Mouse (Mus musculus) midbrain, embryonic 16.5 days (tissue): ENCODE data around the gene Oas2. TPM values are rescaled to one million over a fixed set of nuclear protein-coding genes. Genes with fewer than 3 reads are reported as not detected.

ENCODE experiments used
- ATAC-seq: fragments of 200-750 bp; cut with Nextera tagmentation; 2 replicates; pipeline ENCODE4 v1.8.0; 2017; ENCODE audit warnings: moderate TSS enrichment
- H3K27ac ChIP-seq: fragments of 300-500 bp; sonication (generic); 2 replicates; pipeline ENCODE4 v1.5.1; 2014; ENCODE audit warnings: mild to moderate bottlenecking, low read length, mixed read lengths
- H3K27me3 ChIP-seq: fragments of 300-500 bp; sonication (generic); 2 replicates; pipeline ENCODE4 v1.6.1; 2014; ENCODE audit warnings: low read depth, low read length, mixed read lengths; ENCODE audit not compliant: control insufficient read depth, insufficient read depth
- H3K36me3 ChIP-seq: fragments of 300-500 bp; sonication (generic); 2 replicates; pipeline ENCODE4 v1.6.1; 2014; ENCODE audit warnings: mild to moderate bottlenecking, low read length, moderate library complexity, mixed read lengths; ENCODE audit not compliant: control insufficient read depth, insufficient read depth
- H3K4me1 ChIP-seq: fragments of 300-500 bp; sonication (generic); 2 replicates; pipeline ENCODE4 v1.6.1; 2014; ENCODE audit warnings: mild to moderate bottlenecking, low read length, mixed read lengths; ENCODE audit not compliant: control insufficient read depth, insufficient read depth
- H3K4me2 ChIP-seq: fragments of 300-500 bp; sonication (generic); 2 replicates; pipeline ENCODE4 v1.6.1; 2014; ENCODE audit warnings: mild to moderate bottlenecking, low read length, mixed read lengths
- H3K4me3 ChIP-seq: fragments of 300-500 bp; sonication (generic); 2 replicates; pipeline ENCODE4 v1.5.1; 2014; ENCODE audit warnings: low read depth, mild to moderate bottlenecking, low read length, moderate library complexity, mixed read lengths
- H3K9ac ChIP-seq: fragments of 300-500 bp; sonication (generic); 2 replicates; pipeline ENCODE4 v1.6.1; 2014; ENCODE audit warnings: low read depth, low read length, mixed read lengths
- H3K9me3 ChIP-seq: fragments of 300-500 bp; sonication (generic); replicated peaks from 2 replicates; pipeline ENCODE4 v1.6.1; 2014; ENCODE audit warnings: mild to moderate bottlenecking, low read length, mixed read lengths; ENCODE audit not compliant: control insufficient read depth, poor library complexity, severe bottlenecking
- WGBS: fragments of 180-500 bp; shearing (Covaris S2); extraction: QIAGEN DNeasy Blood & Tissue Kit; methylation state at CpG from one replicate; pipeline ENCODE4 v1.1.7; 2014; 5-methylcytosine and 5-hydroxymethylcytosine counted together
- polyA plus RNA-seq: library from polyadenylated mRNA; unstranded; fragments of >200 nt; fragmentation: Nextera tagmentation; extraction: Ambion mirVana; gene quantifications from 2 replicates; pipeline ENCODE4 v1.2.1, GENCODE M21; 2015

Oas2 gene
- polyA plus RNA-seq, 1 experiment from 2014 or later, result 0.14 TPM

DNA sequence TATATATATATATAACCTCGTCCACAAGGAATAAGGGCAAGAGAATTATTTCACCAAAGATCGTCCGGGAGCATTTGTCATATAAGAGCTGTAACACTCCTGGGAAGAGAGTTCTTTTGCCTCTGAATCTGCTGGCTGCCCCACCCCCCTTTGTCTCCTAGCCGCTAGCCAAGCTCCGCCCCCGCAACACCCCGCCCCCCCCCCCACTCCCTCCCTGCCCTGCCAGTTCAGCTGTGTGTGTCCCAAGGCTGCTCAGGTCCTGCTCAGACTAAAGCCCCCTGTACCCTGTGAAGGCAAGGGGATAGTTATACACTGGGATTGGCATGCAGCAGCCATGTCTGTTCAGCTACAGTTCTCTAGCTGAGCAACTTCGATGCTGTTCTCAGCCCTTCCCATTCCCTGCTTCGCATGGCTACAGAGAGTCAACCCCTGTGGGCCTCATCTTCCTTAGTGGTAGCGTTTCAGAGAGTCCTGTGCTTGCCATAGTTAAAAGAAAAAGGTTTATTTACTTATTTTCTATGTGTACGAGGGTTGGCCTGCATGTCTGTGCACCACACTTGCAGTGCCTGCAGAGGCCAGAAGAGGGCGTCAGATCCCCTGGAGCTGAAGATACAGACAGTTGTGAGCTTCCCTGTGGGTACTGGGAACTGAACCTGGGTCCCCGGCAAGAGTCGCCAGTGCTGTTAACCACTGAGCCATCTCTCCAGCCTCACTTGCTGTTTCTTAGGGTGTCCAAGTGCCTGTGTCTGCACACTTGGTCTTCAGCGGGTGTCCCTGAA lies 30.9 kb downstream of the Oas2 start:
- Histone ChIP-seq H3K4me2 (no peak overlapping the region), H3K9ac (no peak overlapping the region), H3K27ac (no peak overlapping the region), H3K36me3 (no peaks in the 10 kb centered on the region), H3K27me3 (no peaks in the 10 kb centered on the region), H3K4me1 (no peaks in the 10 kb centered on the region), H3K4me3 (no peak overlapping the region), H3K9me3 (no peaks in the 10 kb centered on the region; the same call in 1 of the 2 replicates)
- no peak for ATAC-seq
- WGBS, result 60% methylated on average over 14 of the region's 15 CpGs

DNA sequence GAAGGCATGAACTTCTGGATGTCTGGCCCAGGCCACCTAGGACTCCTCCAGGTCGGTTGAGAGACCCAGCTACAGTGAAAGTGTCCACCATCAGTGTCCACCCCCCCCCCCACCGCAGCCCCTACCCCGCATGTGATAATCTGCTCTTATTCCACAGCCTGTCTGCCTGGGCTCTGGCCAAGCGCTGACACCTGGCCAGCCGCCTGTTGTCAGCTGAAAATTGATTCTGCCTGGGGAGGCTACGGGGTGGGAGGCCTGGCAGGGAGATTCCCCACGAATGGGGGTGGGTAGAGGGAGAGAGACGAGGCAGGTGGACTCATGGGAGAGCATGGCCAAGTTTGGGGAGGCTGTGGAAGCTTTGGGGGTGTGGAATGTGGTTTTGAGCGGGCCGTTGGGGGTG lies 32.5 kb downstream of the Oas2 start:
- Histone ChIP-seq H3K4me1 (peaks cover 3% of the 10 kb centered on the region), H3K36me3 (no peaks in the 10 kb centered on the region), H3K9me3 (no peaks in the 10 kb centered on the region; the same call in 1 of the 2 replicates), H3K27me3 (no peaks in the 10 kb centered on the region), H3K4me3 (no peak overlapping the region), H3K9ac (no peak overlapping the region), H3K4me2 (no peak overlapping the region), H3K27ac (no peak overlapping the region)
- ATAC-seq, result no peak
- WGBS, result 84% methylated on average over 10 of the region's 10 CpGs

DNA sequence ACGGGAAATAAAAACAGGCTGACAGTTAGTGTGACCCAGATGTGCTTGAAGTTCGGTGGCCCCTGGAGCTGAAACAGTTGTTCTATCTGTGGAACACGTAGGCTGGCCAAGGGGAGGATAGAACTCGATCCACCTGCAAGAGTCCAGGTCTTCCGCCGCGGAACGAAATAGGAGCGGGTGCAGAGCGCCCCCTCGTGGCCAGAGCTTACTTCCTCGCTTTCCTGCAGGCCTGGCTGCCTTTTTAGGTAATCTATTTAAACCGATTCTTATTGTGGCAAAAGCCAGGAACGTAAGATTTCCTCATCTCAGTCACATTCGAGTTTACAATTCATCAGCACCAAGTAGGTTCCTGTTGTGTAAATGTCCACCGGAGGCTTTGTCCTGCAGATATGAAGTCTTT lies 35.3 kb downstream of the Oas2 start:
- ATAC-seq, result no peak
- H3K4me2 ChIP-seq, result peak overlapping the region; percentile 19; the same call in 1 of the 2 replicates

GRCm38 (mm10) chr5:120712721-120713120 lies 36.9 kb downstream of the Oas2 start:
- H3K9me3 ChIP-seq, result no peaks in the 10 kb centered on the region
- no peak overlapping the region for H3K4me3 ChIP-seq
- peaks cover 30% of the 10 kb centered on the region for H3K4me1 ChIP-seq
- H3K9ac ChIP-seq, result no peak overlapping the region
- no peaks in the 10 kb centered on the region for H3K36me3 ChIP-seq
- no peaks in the 10 kb centered on the region for H3K27me3 ChIP-seq
- no peak for ATAC-seq
- no peak overlapping the region for H3K4me2 ChIP-seq
- H3K27ac ChIP-seq, result no peak overlapping the region
- 61% methylated on average over 8 of the region's 8 CpGs for WGBS

More for the DNA sequence above, 35.3 kb downstream of the Oas2 start:
- Histone ChIP-seq H3K9me3 (no peaks in the 10 kb centered on the region), H3K36me3 (no peaks in the 10 kb centered on the region), H3K27ac (no peak overlapping the region), H3K4me1 (peaks cover 15% of the 10 kb centered on the region), H3K9ac (no peak overlapping the region), H3K4me3 (no peak overlapping the region), H3K27me3 (no peaks in the 10 kb centered on the region)
- WGBS, result 5% methylated on average over 16 of the region's 16 CpGs

DNA sequence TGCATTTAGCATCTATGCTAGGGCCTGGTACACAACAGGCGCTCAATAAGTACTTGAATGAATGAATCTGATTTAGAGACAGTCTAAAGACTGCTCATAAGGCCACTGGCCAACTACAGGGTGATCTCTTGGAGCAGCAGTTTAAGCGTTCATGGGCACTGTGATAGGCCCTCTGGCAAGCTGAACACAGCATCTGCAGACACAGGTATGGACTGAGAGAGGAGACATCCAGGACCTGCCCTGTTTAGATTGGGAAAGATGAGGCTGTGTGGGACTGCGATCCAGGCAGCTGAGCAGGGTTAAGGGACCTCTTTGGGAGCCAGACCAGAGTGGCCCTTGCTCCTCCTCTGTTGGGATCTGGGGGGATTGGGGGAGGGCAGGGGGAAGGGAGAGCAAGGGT lies 37.8 kb downstream of the Oas2 start, which contains the start of gene Dtx1:
TSS of gene Dtx1 (minus strand) at position 101 of the 400 bp plus-strand sequence.
- peak; percentile 30; the same call in 1 of the 2 replicates for ATAC-seq

GRCm38 (mm10) chr5:120711416-120711815 lies 38.2 kb downstream of the Oas2 start:
- 0% methylated on average over 29 of the region's 43 CpGs for WGBS
- H3K4me1 ChIP-seq, result peaks cover 43% of the 10 kb centered on the region

More for the DNA sequence above, 37.8 kb downstream of the Oas2 start, which contains the start of gene Dtx1:
- Histone ChIP-seq H3K9ac (peak within 1 kb of the TSS; percentile 99), H3K9me3 (no peaks in the 10 kb centered on the region), H3K4me3 (peak within 1 kb of the TSS; percentile 91), H3K27me3 (no peaks in the 10 kb centered on the region), H3K4me2 (peak within 1 kb of the TSS; percentile 95), H3K36me3 (no peaks in the 10 kb centered on the region), H3K4me1 (peaks cover 39% of the 10 kb centered on the region), H3K27ac (peak within 1 kb of the TSS; percentile 92)
- WGBS, result 36% methylated on average over 3 of the region's 3 CpGs

DNA sequence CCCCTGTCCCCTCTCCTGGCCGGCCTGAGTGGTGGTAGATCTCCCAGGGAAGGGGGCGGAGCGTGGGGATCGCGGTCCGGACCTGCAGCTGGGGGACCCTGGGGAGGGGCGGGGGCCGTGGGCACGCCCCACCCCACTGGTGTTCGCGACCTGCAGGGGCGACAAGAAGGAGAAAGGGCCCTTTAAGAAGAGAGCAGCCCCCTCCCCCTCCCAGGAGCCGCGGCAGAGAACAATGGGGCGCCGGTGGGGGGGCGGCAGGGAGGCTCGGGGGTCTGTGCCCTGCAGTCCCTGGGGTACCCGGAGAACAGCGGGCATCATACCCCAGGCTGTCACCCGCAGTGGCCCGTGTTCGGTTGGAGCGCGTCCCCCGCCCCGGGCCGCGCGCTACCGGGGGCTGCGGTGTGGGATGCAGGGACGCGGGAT lies 38.8 kb downstream of the Oas2 start:
- H3K9me3 ChIP-seq, result no peaks in the 10 kb centered on the region
- H3K4me2 ChIP-seq, result peak overlapping the region; percentile 95
- H3K36me3 ChIP-seq, result no peaks in the 10 kb centered on the region
- ATAC-seq, result peak; percentile 30
- H3K4me1 ChIP-seq, result peaks cover 47% of the 10 kb centered on the region
- peak overlapping the region; percentile 92 for H3K27ac ChIP-seq
- H3K27me3 ChIP-seq, result no peaks in the 10 kb centered on the region
- peak overlapping the region; percentile 99 for H3K9ac ChIP-seq
- H3K4me3 ChIP-seq, result peak overlapping the region; percentile 91
- under 1% methylated on average over 32 of the region's 34 CpGs for WGBS

More at GRCm38 (mm10) chr5:120711416-120711815, 38.2 kb downstream of the Oas2 start:
- no peaks in the 10 kb centered on the region for H3K27me3 ChIP-seq
- H3K4me2 ChIP-seq, result peak overlapping the region; percentile 95
- H3K9me3 ChIP-seq, result no peaks in the 10 kb centered on the region
- H3K27ac ChIP-seq, result peak overlapping the region; percentile 92
- peak overlapping the region; percentile 99 for H3K9ac ChIP-seq
- no peaks in the 10 kb centered on the region for H3K36me3 ChIP-seq
- peak overlapping the region; percentile 91 for H3K4me3 ChIP-seq
- peak; percentile 52 for ATAC-seq

- peak overlapping the region; percentile 91 for H3K4me3 ChIP-seq
- peak; percentile 46 for ATAC-seq
- no peaks in the 10 kb centered on the region for H3K36me3 ChIP-seq
- peak overlapping the region; percentile 92 for H3K27ac ChIP-seq
- H3K27me3 ChIP-seq, result no peaks in the 10 kb centered on the region
- 1% methylated on average over 40 of the region's 40 CpGs for WGBS
- H3K9ac ChIP-seq, result peak overlapping the region; percentile 99
- no peaks in the 10 kb centered on the region for H3K9me3 ChIP-seq
- H3K4me2 ChIP-seq, result peak overlapping the region; percentile 95
- peaks cover 49% of the 10 kb centered on the region for H3K4me1 ChIP-seq
Measured at GRCm38 (mm10) chr5:120710161-120710825, 39.4 kb downstream of the Oas2 start.

DNA sequence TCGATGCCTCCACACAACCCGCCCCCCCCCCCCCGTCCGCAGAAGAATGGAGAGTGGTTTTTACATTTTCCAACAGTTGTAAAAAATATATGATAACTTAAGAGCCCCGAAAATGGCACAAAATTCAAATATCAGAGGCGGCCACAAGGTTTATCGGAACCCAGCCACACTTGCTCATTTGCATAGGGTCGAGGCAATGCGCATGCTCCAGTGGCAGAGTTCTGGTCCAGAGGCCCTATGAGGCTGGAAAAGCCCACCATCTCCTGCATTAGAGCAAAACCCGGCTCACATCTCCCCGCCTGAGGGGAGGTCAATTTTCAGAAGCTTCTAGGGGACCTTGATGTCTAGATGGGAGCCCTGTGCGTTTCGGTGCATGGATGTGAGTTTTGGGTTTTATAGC lies 42.7 kb downstream of the Oas2 start:
- H3K4me2 ChIP-seq, result peak overlapping the region; percentile 95
- H3K36me3 ChIP-seq, result no peaks in the 10 kb centered on the region
- peak overlapping the region; percentile 15; the same call in 1 of the 2 replicates for H3K9ac ChIP-seq
- H3K4me1 ChIP-seq, result peaks cover 50% of the 10 kb centered on the region
- no peak for ATAC-seq
- H3K9me3 ChIP-seq, result no peaks in the 10 kb centered on the region
- no peaks in the 10 kb centered on the region for H3K27me3 ChIP-seq
- no peak overlapping the region for H3K27ac ChIP-seq
- WGBS, result 33% methylated on average over 13 of the region's 13 CpGs
- peak overlapping the region; percentile 25 for H3K4me3 ChIP-seq
